Mouse (Mus musculus) urinary bladder, postnatal 14 days (tissue): Measurements from ENCODE around the gene Kif7.

Source experiments
- DNase-seq: peaks from one replicate; pipeline ENCODE4 v3.0.0; 2021; ENCODE audit warnings: low spot score

Gene Kif7

DNA sequence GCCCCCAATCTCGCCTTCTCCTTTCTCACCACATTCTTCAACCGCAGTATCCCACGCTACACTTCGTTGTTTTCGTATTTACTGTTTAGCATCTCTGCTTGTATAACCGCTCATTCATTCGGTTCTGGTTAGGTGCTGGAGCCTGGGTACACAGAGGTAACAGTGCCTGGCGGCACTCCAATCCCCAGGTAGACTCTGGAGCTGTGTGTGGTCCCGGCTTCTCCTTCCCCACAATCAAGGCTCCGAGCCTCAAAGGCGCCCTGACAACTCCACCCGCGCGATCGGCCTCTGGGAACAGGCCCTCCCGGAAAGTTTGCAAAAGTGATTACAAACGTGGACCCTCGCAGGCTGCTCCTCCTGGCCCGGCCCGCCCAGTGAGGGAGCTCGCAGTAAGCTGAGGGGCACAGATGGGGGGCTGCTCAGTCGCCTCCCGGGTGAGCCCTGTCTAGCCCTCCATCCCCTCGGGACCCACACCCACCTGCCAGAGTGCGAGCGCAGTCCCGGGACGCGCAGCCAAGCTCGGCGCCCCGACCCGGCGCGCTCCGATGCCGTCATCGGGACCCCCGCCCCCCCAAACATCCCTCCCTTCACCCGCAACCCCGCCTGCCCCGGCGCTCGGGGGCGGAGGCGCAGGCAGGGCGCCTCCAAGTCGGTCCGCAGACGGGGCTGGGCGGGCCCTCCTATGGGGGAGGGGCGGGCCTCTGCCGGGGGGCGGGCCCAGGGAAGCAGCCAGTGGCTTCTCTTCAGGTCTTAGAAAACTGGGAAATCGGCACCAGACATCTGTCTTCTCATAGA is at the start of gene Kif7:
TSS of gene Kif7 (minus strand) at position 534 of the 795 bp plus-strand sequence.
- peak; percentile 81 for DNase-seq

DNA sequence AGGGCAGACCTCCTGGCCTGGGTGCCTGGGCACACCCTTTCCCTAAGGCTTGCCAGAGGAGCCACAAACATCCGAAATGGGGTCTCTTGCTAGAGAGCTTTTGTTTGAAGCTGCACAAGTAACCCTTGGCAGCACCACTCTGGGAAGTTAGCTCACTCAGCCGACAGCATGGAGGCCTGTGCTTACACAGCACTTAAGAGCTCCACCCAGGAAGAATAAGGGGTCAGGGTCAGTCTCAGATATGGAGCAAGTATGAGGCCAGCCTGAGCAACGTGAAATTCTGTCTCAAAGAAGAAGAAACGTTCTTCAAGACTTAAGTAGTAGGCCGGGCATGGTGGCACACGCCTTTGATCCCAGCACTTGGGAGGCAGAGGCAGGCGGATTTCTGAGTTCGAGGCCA is 46.6 kb upstream of the Kif7 start:
- no peak for DNase-seq

DNA sequence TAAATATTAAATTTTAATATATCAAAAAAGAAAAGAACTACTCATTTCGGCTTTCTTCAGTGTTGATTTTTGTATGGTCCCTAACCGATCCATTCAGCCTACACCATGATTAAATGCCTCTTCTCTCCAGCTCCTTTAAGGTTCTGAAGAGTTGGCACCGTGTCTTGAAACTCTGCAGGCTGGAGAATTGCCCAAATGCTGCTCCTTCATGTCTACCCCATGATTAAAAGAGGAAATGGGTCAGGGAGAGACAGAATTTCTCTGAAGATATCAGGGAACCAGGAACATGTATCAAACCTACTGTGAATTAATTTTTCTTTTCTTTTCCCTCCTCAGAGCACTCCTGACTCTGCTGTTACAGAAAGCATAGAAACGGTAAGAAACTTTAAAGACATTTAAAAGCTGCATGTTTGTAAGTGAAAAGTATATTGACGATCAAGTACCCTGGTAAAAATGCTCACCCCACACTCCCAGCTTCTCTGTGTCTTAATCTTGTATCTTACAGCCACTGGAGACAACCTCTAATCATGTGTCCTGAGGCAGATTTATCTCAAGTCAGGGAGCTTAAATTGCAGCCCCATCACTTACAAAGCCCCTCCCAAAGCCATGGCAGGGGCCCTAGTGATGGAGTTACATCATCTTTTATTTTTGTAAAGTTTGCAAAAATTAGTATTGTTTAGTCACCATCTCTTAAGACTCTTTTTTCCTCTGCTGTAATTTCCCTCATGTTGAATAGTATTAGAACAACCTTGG is 45.8 kb upstream of the Kif7 start:
- DNase-seq: no peak

DNA sequence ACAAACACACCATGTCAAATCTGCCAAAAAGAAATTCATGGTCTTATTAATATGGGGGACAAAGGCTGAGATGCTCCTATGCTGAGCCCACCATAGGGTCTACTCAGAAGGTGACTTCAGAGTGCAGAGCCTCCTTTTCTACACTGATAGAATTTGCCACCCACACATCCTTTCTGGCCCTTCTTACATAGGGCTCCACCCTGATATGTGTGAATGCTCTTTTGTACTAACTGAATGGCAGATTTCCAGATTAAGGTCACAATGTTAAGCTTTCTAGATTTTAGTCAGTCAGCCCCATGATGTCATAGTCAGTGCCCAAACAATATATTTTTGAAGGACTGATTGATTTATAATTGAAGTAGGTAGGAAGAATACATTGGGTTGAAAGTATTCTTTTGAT is 44.2 kb upstream of the Kif7 start:
- DNase-seq: no peak

DNA sequence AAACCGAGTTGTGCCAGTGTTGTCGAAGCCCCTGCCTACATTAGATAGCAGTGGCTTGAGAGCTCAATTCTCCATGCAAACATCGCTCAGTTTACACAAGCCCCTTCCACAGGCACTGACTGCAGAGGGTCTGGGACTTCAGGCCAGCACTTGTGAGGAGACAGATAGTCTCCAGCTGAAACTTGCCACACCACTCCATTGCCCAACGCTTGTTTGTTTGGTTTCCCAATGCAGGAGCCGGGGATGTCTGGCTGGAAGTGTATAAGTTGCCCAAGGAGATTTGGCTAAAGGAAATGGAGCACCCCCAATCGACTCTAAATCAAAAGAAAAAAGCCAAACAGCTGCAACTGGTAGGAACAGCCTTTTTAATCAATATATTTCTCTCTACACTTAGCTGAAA is 42.7 kb upstream of the Kif7 start:
- no peak for DNase-seq

DNA sequence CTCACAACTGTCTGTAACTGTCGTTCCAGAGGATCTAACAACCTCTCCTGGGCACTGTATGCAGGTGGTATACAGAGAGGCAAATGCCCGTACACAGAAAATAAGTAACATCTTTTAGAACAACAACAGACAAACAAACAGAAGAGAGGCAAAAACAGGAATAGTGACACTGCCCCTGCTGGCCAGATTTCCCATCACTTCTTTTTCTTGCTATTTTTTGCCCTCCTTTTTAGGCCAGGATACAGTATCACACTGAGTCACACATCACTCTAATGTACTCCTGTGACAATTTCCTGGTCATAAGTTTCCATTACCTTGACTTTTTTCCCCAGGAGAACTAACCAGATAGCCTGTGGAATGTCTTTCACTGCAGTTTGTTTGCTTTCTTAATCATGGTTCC is 40.8 kb upstream of the Kif7 start:
- no peak for DNase-seq

DNA sequence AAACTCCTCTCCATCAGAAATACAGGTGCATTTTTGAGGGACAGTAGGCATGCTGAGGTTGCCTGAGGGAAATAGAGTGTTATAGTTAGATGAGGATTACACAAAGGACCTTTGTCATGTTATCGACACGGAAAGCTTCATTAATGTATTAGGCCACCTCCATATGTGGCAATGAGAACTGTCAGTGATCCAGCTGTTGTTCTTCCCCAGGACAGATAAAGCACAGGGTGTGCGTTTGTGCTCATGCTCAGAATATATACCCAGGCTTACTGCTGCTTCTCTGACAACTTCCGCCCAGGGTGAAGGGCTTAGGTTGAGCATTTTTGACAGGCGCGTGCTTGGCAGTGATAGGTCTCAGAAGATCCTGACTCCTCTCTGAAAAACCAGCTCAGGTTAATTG is 34.0 kb upstream of the Kif7 start:
- DNase-seq: no peak

DNA sequence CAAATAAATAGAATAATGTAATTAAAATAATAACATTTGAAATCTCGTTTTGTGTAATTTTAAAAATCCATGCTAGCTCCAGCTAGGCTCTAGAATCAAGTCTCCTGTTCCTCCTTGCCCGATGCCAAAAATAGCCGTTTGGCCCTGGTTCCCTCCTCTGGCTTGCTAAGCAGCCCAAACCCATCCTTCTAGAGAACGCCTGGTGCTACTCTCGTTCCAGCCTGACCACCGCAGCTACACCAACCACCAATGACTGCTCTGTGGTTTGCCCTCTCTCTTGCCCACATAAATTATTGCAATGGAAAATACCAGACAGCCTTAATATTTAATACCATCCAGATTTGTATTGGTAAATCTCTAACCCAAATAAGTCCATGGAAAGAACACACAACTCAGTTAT is 32.1 kb upstream of the Kif7 start:
- no peak for DNase-seq

DNA sequence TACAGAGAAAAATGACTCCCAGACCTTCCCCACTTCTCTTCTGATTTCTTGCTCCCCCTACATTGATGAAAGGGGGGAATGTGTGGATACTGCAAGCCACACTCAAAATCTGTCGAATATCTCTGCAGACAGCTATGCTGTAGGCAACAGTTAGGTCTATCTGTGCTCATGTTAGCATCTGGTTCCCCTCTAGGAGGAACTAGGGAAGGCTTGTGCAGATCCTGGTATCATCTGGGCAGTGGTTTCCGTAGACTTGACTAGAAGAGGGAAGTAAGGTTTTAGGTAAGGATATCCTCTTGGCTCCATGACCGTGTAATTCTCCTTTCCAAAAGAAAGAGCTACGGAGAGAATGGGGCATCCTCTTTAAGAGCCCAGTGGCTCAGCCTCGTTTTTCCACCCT is 29.1 kb upstream of the Kif7 start:
- DNase-seq: no peak

DNA sequence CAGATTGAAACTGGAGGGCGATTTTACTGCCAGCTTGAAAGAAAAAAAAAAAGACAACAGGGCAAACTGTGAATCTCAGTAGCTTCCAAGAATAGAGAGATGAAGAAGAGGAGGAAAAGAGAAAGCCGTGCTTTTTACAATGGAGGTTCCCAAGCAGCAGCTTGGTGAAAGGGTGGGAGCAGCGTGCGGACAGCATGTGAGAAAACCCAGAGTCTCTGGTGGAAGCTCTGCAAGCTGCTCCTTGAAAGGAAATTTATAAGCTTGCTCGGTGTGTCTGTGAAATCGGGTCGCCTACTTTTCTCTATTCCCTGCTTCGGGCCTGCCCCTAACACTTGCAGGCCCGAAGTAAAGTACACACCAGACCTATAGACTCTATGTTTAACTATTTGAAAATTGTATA is 28.5 kb upstream of the Kif7 start:
- DNase-seq: no peak

DNA sequence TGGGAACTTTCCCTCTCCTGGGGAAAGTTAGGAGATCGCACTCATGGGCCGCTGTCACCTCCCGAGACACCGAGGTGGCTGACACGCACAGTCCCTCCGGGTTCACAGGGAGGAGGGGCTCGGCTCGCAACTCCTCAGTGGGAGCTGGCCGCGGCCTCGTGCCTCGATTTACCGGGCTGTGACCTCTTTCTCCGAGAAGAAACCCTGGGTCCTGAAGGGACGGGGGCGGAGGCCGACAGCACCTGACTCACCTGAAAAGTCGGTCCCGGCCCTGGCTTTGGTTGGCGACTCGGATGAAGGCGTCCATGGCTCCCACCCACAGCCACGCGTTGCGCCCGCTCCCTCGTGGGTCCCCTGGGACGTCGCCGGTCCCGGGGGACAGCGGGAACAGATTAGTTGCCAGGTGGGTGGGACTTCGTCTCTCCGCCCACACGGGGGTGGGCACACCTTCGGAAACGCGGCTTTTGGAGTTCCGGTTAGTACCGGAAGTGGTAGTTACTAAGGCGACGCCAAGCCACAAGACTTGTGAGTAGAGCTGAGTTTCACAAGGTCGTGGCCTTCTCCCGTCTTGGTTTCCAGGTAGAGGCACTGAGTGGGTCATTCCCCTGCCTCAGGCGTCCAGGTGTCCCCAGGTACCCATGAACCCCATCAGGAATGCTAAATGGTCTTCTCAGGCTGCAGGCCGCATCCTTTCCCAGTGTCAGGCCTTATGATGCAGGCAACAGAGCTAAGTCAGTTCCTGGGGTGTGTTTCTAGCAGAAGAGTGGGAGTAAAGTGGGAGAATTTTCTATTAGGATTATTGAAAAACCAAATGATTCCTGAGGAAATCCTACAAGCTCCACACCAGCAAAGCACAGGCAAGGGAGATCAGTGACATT is 27.4 kb upstream of the Kif7 start, which contains the start of the genes Pex11a and Wdr93:
TSS of gene Pex11a (minus strand) at position 473 of the 878 bp plus-strand sequence.
TSS of gene Wdr93 (plus strand) at position 505 of the 878 bp plus-strand sequence.
- peak; percentile 80 for DNase-seq

DNA sequence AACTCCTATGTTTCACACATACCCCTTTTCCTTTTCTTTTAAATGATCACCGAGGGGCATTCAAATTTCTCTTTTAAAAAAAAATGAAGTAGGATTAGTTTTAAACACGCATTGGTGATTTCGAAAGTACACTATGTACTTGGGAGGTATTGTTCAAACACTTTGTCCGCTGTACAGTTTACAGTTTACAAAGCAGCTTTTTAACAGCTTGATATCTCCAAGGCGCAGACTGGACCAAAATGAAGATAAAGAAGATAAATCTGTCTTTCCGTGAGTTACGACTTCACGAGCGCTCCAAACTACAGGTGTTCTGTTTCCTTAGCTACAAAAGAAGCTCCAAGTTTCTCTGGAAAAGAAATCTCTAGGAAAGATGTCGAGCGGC is 26.7 kb upstream of the Kif7 start:
- DNase-seq: no peak

DNA sequence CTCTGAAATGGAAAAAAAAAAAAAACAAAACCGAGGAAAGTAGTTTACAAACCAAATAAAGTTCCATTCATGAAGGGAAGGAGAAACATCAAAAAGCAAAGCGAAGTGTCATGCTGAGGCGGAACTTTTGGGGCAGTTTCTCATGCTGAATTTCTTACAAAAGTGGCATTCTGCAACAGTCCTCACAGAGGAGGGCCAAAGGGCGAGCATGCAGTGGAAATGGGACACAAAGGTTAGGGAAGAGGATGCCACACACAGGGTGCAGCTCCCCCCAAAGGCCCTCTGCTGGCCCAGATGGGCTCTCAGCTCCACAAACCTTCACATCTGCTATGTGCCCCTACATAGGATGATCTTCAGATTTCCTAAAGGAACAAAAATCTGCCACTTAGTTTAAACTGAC is 24.8 kb upstream of the Kif7 start:
- DNase-seq: no peak

DNA sequence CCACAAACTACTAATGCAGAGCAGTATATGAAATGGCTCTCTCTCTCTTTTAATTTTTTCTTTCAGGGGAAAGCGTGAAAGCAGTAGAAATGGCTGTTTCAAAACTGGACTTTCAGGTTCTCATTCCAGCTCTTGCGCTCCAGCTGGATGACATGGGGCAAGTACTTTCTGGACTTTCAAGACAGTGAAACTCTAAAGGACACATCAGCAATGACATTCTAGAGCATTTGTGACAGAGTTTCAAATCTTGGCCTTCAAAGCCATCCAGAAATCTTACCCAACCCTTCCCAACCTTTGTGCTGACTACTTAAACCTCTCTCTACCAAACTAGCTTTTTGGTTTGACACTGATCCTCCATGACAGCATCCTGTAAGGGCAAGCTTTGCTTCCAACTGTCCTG is 23.4 kb upstream of the Kif7 start:
- no peak for DNase-seq

DNA sequence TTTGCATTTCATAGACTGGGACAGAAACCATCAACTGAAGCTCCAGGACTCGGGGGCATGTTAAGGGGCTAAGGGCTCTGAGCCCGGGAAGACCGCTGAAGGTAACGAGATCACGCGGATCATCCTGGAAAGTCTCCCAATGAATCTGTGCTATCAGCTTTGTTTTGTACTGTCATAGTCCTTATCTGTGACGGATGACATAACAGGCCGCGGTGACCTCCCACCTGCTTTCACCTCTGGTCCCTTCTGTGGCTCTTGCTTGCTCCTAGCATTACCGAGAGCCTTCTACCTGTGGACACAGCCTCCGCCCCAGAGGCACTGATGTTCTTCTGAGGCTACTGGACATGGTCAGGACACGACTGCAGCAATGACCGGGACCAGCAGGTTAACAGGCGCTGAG is 21.0 kb upstream of the Kif7 start:
- no peak for DNase-seq

DNA sequence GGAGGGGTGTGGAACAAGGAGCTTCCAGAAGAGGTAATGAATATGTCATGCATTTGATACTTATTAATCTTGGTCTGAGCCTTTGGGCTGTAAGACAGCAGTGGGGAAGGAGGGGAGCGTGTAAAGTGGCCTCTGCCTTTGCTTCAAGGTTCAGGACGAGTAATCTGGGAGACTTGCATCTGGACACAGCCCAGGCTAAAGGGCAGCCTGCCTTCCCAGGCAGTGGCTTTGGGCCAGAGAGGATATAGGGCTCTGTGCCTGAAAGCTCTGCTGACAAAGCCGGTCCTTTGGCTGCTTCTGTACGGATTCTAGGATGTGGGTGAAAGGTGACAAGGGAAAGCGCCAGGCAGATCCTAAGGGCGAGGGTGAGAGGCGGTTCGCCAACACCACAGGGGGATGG is 19.0 kb upstream of the Kif7 start:
- peak; percentile 54 for DNase-seq

DNA sequence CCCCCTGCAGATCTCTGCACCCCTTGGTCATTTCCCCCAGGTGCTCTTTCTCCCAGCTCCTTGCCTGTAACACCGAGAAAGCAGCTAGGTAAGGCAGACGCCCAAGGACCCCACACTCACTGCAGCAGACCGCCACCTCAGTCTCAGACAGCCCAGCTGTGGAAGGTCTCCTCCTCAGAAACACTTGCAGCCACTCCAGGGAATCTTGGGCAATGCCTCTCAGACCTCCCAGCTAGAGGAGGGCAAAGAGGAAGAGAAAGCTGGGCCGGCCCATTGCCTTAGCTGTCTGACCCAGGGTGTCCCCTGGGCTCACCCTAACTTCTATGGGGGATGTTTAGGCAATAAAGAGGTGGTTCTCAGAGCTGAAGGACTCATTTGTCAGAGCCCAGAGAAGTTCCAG is 17.1 kb upstream of the Kif7 start, which contains the start of gene Plin1:
TSS of gene Plin1 (minus strand) at position 282 of the 400 bp plus-strand sequence.
- no peak for DNase-seq

DNA sequence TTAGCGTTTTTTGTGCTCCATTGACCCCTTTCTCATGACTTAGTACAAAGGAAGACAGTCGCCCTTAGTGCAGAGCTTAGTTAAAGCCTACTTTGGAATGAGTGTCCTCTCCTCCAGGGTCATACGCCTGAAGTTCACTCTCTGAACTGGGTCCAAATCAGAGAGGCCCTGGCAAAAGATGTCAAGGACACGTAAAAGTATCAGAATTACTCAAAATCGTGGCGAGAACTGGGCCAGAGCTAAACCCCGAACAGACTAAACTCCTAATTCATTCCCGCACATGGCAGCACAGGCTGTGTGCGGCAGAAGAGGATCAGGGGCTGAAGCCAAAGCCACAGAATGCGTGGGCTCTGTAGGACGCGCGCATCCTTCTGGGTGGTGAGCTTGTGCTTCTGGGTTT is 15.9 kb upstream of the Kif7 start:
- no peak for DNase-seq

DNA sequence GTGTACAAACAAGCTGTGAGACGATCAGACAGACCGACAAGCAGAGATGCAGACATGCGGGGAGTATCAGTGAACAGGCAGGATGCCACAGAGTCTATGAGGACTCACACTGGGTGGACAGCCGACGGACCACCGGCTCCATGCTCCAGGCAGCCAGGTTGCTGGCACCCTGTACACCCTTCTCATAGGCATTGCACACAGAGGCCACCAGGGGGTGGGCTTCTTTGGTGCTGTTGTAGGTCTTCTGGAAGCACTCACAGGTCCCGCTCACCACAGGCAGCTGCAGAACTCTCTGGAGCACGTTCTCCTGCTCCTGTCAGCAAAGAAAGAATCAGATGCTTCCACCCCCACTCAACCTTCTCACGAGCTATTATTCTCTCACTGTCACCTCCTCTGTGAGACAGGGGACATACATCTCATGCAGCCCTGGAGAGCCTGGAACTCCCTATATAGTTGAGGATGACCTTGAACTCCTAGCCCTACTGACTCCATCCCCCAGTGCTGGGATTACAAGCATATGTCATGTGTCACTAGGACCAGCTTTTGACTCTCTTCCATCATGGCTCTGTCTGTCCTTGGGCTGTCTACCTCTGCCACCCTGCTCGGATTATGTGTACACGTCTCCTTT is 14.3 kb upstream of the Kif7 start:
- no peak for DNase-seq

DNA sequence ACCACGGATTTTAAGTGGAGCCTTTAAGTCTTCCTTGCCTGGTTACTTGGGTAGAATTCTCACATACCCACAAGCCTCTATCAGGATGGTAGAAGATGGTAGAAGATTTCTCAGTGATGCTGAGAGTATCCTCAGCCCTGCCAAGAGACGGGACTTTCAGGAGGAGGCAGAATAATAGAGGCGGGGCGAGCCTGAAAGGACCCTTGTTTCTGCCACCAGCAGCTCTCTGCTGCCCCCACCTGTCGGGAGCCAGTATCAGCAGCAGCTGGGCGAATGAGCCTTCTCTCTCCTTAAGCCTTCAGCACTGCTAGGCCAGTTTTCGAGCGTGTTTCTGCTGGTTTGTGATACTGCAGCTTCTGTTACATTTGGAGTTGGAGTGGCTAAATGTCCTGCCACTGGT is 13.6 kb upstream of the Kif7 start:
- DNase-seq: peak; percentile 64

DNA sequence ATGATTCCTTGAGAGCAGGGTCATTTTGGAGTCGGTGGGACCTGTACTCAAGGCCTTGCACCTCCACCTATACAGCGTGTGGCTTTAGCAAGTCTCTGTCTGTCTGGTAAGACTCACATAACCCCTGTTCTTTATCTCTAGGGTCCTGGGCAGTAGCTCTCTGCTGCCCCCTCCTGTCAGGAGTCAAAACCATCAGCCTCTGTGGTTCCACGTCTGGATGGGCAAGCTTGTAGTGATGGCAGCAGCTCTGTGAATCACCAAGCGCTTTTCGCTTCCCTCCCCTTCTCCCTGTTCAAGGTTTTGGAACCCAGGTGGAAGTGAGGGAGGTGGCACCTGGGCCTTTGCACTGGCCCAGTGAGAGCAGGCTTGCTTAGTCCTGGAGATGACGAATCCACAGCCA is 12.7 kb upstream of the Kif7 start:
- DNase-seq: peak; percentile 58

DNA sequence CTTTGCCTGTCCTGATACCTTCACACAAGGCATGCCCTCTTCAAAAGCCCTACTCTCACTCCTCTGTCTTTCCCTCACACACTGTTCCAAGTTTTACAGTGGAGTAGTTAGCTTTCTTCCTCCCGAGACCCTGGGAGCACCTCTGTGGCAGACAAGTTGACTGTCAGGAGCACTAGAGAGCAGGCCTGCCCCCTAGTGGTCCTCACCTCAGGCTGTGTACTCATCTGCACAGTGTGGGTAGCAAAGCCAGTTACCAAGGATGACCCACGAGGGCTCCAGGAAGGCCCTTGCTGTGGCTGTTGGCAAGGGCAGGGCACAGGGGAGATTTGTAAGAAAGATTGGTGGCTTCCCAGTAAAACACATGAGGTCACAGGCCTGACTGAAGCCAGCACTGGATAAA is 11.6 kb upstream of the Kif7 start:
- DNase-seq: peak; percentile 63
